Mouse (Mus musculus): ENCODE data around the gene Ces2f.
"Not testable (repeated sequence)": the region's sequence is repeated elsewhere in the genome, so short reads cannot be mapped to it uniquely, and the experiment has no call there.

Ces2f gene

DNA sequence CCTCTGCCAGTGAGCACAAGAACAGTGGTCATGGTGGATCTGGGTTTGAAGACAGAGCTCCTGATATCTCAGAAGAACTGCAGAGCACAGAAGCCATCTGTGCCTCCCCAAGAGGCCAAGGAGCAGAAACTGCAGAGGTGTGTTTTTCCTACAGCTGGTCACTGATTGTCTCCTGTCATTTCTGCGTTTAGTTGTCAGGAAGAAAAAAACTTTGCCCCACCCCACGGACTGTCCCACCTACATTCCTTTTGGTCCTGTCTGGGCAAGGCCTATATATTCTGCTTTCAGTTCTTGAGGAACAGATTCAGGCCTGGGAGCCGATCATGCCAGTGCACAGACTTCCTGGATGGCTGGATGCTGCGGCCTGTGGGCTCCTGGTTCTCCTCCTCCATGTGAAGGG, at the start of gene Ces2f:
Gene Ces2f (plus strand): TSS at position 301 of the 400 bp plus-strand sequence.
- DNase-seq (ENCODE audit: extremely low spot score, low read depth, low spot score), result no peak

DNA sequence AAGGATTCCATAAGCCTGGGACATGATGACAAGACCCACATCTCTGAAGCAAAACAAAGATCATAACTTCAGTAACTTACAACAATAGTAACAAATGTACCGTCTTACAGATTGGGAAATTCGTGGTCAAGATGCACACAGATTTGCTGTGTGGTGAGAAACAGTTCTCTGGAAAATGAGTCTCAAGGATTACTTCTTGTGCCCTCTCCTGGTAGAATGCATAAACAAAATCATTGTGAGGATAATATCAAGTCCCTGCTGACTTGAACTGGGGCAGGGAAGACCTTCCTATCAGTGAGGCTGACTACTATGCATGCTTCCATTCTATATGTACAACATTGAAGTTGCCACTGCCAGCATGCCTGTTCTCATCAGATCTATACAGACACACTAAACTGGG, 45.4 kb upstream of the Ces2f start:
- DNase-seq (ENCODE audit: extremely low spot score, low read depth, low spot score), result no peak

- DNase-seq (ENCODE audit: extremely low spot score, low read depth, low spot score), result no peak
Observed at GRCm38 (mm10) chr8:104907111-104907510, 40.0 kb upstream of the Ces2f start.

- not testable (repeated sequence) for DNase-seq (ENCODE audit: extremely low spot score, low read depth, low spot score)
Observed at GRCm38 (mm10) chr8:104909021-104909420, 38.1 kb upstream of the Ces2f start.

DNA sequence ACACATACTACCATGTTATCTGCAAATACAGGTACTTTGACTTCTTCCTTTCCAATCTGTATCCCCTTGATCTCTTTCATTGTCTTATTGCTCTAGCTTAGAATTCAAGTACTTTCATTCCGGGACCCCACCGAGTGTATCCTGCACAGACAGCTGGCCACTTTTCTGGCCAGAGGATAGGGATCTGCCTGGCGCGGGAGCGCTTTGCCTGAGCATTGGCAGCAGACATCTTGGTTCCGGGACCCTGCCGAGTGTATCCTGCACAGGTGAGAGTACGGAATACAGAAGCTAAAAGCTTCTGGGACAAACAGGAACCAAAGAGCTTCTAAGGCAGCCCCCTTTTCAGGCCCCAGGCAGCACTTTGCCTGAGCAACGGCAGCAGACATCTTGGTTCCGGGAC, 37.5 kb upstream of the Ces2f start:
- not testable (repeated sequence) for DNase-seq (ENCODE audit: extremely low spot score, low read depth, low spot score)

GRCm38 (mm10) chr8:104925972-104926596, 21.1 kb upstream of the Ces2f start, which contains the start of gene Ces2e:
Gene Ces2e (plus strand): TSS chr8:104926260.
- DNase-seq (ENCODE audit: extremely low spot score, low read depth, low spot score), result no peak

GRCm38 (mm10) chr8:104927301-104927700, 19.9 kb upstream of the Ces2f start:
- no peak for DNase-seq (ENCODE audit: extremely low spot score, low read depth, low spot score)

- no peak for DNase-seq (ENCODE audit: extremely low spot score, low read depth, low spot score)
Observed at GRCm38 (mm10) chr8:104944665-104945064, 2.5 kb upstream of the Ces2f start.

DNA sequence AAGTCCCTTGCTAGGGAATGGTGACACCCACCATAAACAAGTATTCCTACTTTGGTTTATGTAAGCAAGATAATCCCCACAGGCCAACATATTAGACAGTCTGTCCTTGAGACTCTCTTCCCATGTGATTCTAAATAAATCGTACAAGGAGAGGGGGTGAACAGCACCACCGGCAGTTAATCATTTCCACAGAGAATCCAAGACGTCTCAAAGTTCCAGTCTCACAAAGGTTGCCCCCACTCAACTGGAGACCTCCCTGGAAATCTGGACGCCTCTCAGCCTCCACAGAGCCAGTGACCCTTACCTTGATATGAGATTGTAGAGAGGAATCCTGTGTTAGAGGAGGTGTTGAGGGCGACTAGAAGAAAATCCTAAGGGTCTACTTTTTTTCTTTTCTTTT, 1.9 kb downstream of the Ces2f start:
- no peak for DNase-seq (ENCODE audit: extremely low spot score, low read depth, low spot score)

GRCm38 (mm10) chr8:104961537-104961961, 14.4 kb downstream of the Ces2f start, which contains the start of gene Ces2g:
Gene Ces2g (plus strand): TSS chr8:104961718.
- DNase-seq (ENCODE audit: extremely low spot score, low read depth, low spot score), result no peak

GRCm38 (mm10) chr8:104962229-104962901, 15.2 kb downstream of the Ces2f start:
- DNase-seq (ENCODE audit: extremely low spot score, low read depth, low spot score), result no peak

DNA sequence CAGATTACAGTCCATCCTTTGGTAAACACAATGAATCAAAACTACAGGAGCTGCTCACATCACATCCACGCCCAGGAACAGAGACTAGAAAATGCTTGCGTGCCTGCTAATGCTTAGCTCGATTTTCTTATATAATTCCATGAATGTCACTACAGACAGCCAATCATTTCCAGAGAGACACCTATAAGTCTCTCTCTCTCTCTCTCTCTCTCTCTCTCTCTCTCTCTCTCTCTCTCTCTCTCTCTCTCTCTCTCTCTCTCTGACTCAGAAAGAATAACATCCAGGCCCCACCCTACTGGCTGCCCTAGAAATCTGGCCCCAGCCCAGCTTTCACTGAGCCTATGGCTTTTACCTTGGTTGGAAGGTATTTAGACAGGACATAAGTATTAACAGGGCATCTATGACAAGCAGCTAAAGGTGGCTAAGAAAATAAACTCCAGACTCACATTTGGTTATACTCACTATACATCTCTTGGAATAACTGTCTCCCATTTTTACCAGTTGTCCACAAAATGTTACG, 16.3 kb downstream of the Ces2f start:
- DNase-seq (ENCODE audit: extremely low spot score, low read depth, low spot score), result no peak

DNA sequence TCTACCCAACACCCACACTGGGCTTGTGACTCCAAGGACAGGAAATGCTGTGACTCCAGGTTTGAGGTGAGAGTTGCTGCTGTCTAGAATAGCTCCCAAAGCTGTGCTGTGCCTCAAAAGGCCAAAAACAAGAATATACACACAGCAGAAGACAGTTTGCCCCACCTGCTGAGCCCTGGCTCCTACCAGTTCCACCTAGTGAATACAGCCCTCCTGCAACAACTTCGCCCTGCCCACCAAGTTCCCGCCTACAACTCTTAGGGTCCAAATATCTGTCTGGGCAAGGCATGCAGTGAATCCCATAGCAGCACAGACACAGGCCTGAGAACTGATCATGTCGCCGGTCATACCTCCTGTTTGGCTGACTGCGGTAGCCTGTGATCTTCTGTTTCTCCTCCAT, 37.0 kb downstream of the Ces2f start:
- DNase-seq (ENCODE audit: extremely low spot score, low read depth, low spot score), result no peak

GRCm38 (mm10) chr8:104984942-104985341, 37.8 kb downstream of the Ces2f start:
- no peak for DNase-seq (ENCODE audit: extremely low spot score, low read depth, low spot score)

GRCm38 (mm10) chr8:104998191-104998590, 51.0 kb downstream of the Ces2f start:
- no peak for DNase-seq (ENCODE audit: extremely low spot score, low read depth, low spot score)

DNA sequence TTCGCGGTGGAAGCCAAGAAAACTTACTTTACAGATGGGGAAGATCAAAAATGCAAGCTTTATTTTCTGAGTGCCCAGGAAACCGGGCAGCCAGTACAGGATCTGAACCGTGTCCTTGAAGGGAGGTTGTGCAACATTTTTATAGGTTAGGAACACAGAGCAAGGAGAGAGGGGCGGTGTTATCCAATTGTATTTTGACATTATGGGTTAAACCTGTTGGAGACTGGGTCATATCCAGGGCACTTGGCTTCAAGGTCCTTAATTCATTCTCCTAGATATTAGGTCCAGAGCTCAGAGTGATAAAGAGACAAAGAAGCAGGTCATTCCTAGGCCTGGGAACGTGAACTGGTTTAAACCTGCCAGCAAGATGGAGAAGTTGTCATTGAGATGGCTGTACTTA, 52.0 kb downstream of the Ces2f start:
- DNase-seq (ENCODE audit: extremely low spot score, low read depth, low spot score), result no peak

DNA sequence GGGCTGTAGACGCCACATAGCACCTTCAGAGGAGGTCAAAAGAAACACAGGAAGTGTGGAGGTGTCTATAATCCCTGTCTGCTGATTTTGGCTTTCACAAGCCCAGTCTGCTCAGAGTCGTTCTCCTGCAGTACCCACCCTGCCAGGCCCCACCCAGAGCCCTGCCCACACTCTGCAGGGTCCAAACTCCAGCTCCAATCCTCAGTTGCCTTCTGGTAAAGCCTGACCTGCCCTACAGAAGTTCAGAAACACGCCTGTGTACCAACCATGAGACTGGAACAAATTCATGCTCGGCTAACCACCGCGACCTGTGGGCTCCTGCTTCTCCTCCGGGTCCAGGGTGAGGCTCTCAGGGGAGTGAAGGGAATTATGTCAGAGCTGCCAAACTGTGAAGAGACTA, 53.4 kb downstream of the Ces2f start, which contains the start of gene Ces2h:
Gene Ces2h (plus strand): TSS at position 268 of the 400 bp plus-strand sequence.
- DNase-seq (ENCODE audit: extremely low spot score, low read depth, low spot score), result no peak

Measured in hindlimb bud, embryonic 11.5 days (tissue).